Mouse (Mus musculus): ENCODE measurements at regions not wholly inside any gene's neighbourhood (a gene's known extent, or its start where the extent isn't known, plus 50 kb on each side); places are given as distances from the start of the nearest gene placed in this dataset.

GRCm38 (mm10) chr2:48186609-48187008 is 627.3 kb upstream of the Acvr2a start:
- no peak for DNase-seq (ENCODE audit: low spot score)
- intact Hi-C loops (cut with DNase I): no loop called here

GRCm38 (mm10) chr2:48211804-48212203 is 602.1 kb upstream of the Acvr2a start:
- no peak for DNase-seq (ENCODE audit: low spot score)
- intact Hi-C loops (cut with DNase I): no loop called here

- no peak for DNase-seq (ENCODE audit: low spot score)
Measured at GRCm38 (mm10) chr2:48220771-48221170, 593.1 kb upstream of the Acvr2a start.

GRCm38 (mm10) chr2:48223084-48223799 is 590.7 kb upstream of the Acvr2a start:
- no peak for DNase-seq (ENCODE audit: low spot score)
- intact Hi-C loops (cut with DNase I): no loop called here

More at GRCm38 (mm10) chr2:48220771-48221170, 593.1 kb upstream of the Acvr2a start:
- intact Hi-C loops (cut with DNase I): no loop called here

GRCm38 (mm10) chr2:48250174-48250573 is 563.7 kb upstream of the Acvr2a start:
- DNase-seq (ENCODE audit: low spot score): no peak
- intact Hi-C loops (cut with DNase I): no loop called here

GRCm38 (mm10) chr2:48260299-48260698 is 553.6 kb upstream of the Acvr2a start:
- DNase-seq (ENCODE audit: low spot score): no peak
- intact Hi-C loops (cut with DNase I): no loop called here

All from heart, postnatal 25 days (tissue).